Mouse (Mus musculus) CD4-positive helper T cell, adult 2 months (primary cell): ENCODE measurements around the gene Mob1b.
"Not testable (repeated sequence)": the region's sequence is repeated elsewhere in the genome, so short reads cannot be mapped to it uniquely, and the experiment has no call there.

Experiments
- DNase-seq: peaks from one replicate; pipeline ENCODE4 v3.0.0-alpha.2; 2012; ENCODE audit warnings: low read depth, missing footprints, low spot score

The Mob1b gene

GRCm38 (mm10) chr5:88702041-88702440, 18.6 kb upstream of the Mob1b start:
- DNase-seq = no peak

GRCm38 (mm10) chr5:88703551-88703950, 17.1 kb upstream of the Mob1b start:
- DNase-seq = no peak

GRCm38 (mm10) chr5:88711128-88711527, 9.5 kb upstream of the Mob1b start:
- DNase-seq = no peak

GRCm38 (mm10) chr5:88711618-88712224, 8.9 kb upstream of the Mob1b start:
- DNase-seq = no peak

- DNase-seq = no peak
These were observed 8.3 kb upstream of the Mob1b start for GRCm38 (mm10) chr5:88712328-88712727.

- DNase-seq = peak; percentile 7
These were observed 3.7 kb upstream of the Mob1b start for GRCm38 (mm10) chr5:88716983-88717382.

- no peak for DNase-seq
These were observed 384 bp downstream of the Mob1b start for GRCm38 (mm10) chr5:88721003-88721475.

GRCm38 (mm10) chr5:88721565-88722212, 1.0 kb downstream of the Mob1b start:
- DNase-seq = peak; percentile 51

- no peak for DNase-seq
These were observed 1.6 kb downstream of the Mob1b start for GRCm38 (mm10) chr5:88722213-88722600.

GRCm38 (mm10) chr5:88724030-88724429, 3.4 kb downstream of the Mob1b start:
- DNase-seq = no peak

GRCm38 (mm10) chr5:88727593-88728144, 7.0 kb downstream of the Mob1b start:
- peak; percentile 31 for DNase-seq

- DNase-seq = peak; percentile 25
These were observed 14.1 kb downstream of the Mob1b start for GRCm38 (mm10) chr5:88734786-88735185.

GRCm38 (mm10) chr5:88741065-88741464, 20.4 kb downstream of the Mob1b start:
- DNase-seq = not testable (repeated sequence)

GRCm38 (mm10) chr5:88747774-88748173, 27.1 kb downstream of the Mob1b start:
- DNase-seq = no peak

- DNase-seq = no peak
These were observed 32.5 kb downstream of the Mob1b start for GRCm38 (mm10) chr5:88753199-88753598.

- DNase-seq = no peak
These were observed 42.0 kb downstream of the Mob1b start for GRCm38 (mm10) chr5:88762611-88763010.

GRCm38 (mm10) chr5:88764430-88764986, 43.9 kb downstream of the Mob1b start:
- DNase-seq = no peak

GRCm38 (mm10) chr5:88764987-88765481, 44.4 kb downstream of the Mob1b start, which contains the start of gene Dck:
Gene Dck (plus strand): TSS chr5:88764996.
- peak; percentile 98 for DNase-seq

- DNase-seq = no peak
These were observed 44.9 kb downstream of the Mob1b start for GRCm38 (mm10) chr5:88765587-88765986.

GRCm38 (mm10) chr5:88766121-88766520, 45.5 kb downstream of the Mob1b start:
- peak; percentile 60 for DNase-seq

- DNase-seq = no peak
These were observed 46.2 kb downstream of the Mob1b start for GRCm38 (mm10) chr5:88766863-88767262.

- no peak for DNase-seq
These were observed 47.5 kb downstream of the Mob1b start for GRCm38 (mm10) chr5:88768201-88768600.
